Mouse (Mus musculus) heart, adult 9 months (tissue): ENCODE results near the gene Gm36079.
"Not testable (repeated sequence)": the region's sequence is repeated elsewhere in the genome, so short reads cannot be mapped to it uniquely, and the experiment has no call there.

Experiments used
- DNase-seq, 2 experiments: peaks; one replicate each; pipeline ENCODE4 v3.0.0; 2022; ENCODE audit warnings: low spot score in 2 of 2

The Gm36079 gene

GRCm38 (mm10) chr13:120021477-120021876 is 5.3 kb downstream of the Gm36079 start:
- not testable (repeated sequence) for DNase-seq

- DNase-seq, result not testable (repeated sequence)
Measured at GRCm38 (mm10) chr13:120015348-120016007, 11.3 kb downstream of the Gm36079 start.

- not testable (repeated sequence) for DNase-seq
Measured at GRCm38 (mm10) chr13:120013962-120014361, 12.8 kb downstream of the Gm36079 start.

GRCm38 (mm10) chr13:120013544-120013943 is 13.3 kb downstream of the Gm36079 start:
- not testable (repeated sequence) for DNase-seq

- not testable (repeated sequence) for DNase-seq
Measured at GRCm38 (mm10) chr13:120010068-120010467, 16.7 kb downstream of the Gm36079 start.

GRCm38 (mm10) chr13:119999215-119999614 is 27.6 kb downstream of the Gm36079 start:
- DNase-seq, result not testable (repeated sequence)

GRCm38 (mm10) chr13:119998442-119999086 is 28.2 kb downstream of the Gm36079 start:
- DNase-seq, result not testable (repeated sequence)

GRCm38 (mm10) chr13:119991917-119992496 is 34.8 kb downstream of the Gm36079 start:
- not testable (repeated sequence) for DNase-seq

GRCm38 (mm10) chr13:119991264-119991663 is 35.5 kb downstream of the Gm36079 start:
- DNase-seq, result not testable (repeated sequence)
